Mouse (Mus musculus) intestine, embryonic 16.5 days (tissue): Measurements from ENCODE around the gene Scgb1c1. TPM values are rescaled to one million over a fixed set of nuclear protein-coding genes. Genes with fewer than 3 reads are reported as not detected.

Experiments
- ATAC-seq: fragments of 200-750 bp; cut with Nextera tagmentation; 2 replicates; pipeline ENCODE4 v1.8.0; 2017; ENCODE audit warnings: moderate TSS enrichment, moderate library complexity
- H3K27ac ChIP-seq: fragments of 300-500 bp; sonication (generic); 2 replicates; pipeline ENCODE4 v1.5.1; 2014; ENCODE audit warnings: mild to moderate bottlenecking, low read length
- H3K27me3 ChIP-seq: fragments of 300-500 bp; sonication (generic); replicated peaks from 2 replicates; pipeline ENCODE4 v1.6.1; 2014; ENCODE audit warnings: low read length, control low read depth, mixed read lengths; ENCODE audit not compliant: control insufficient read depth, insufficient read depth
- H3K36me3 ChIP-seq: fragments of 300-500 bp; sonication (generic); 2 replicates; pipeline ENCODE4 v1.6.1; 2014; ENCODE audit warnings: low read length, control low read depth; ENCODE audit not compliant: control insufficient read depth, insufficient read depth
- H3K4me1 ChIP-seq: fragments of 300-500 bp; sonication (generic); 2 replicates; pipeline ENCODE4 v1.6.1; 2014; ENCODE audit warnings: low read length, control low read depth, mixed read lengths; ENCODE audit not compliant: control insufficient read depth, insufficient read depth
- H3K4me2 ChIP-seq: fragments of 300-500 bp; sonication (generic); 2 replicates; pipeline ENCODE4 v1.6.1; 2014; ENCODE audit warnings: low read depth, low read length, control low read depth
- H3K4me3 ChIP-seq: fragments of 300-500 bp; sonication (generic); 2 replicates; pipeline ENCODE4 v1.5.1; 2014; ENCODE audit warnings: mild to moderate bottlenecking, low read length
- H3K9ac ChIP-seq: fragments of 300-500 bp; sonication (generic); 2 replicates; pipeline ENCODE4 v1.6.1; 2014; ENCODE audit warnings: low read depth, low read length
- H3K9me3 ChIP-seq: fragments of 300-500 bp; sonication (generic); 2 replicates; pipeline ENCODE4 v1.6.1; 2016; ENCODE audit warnings: low read length, control low read depth; ENCODE audit not compliant: control insufficient read depth
- WGBS: fragments of 180-500 bp; shearing (Covaris S2); extraction: QIAGEN DNeasy Blood & Tissue Kit; methylation state at CpG from one replicate; pipeline ENCODE4 v1.1.7; 2014; 5-methylcytosine and 5-hydroxymethylcytosine counted together
- polyA plus RNA-seq: library from polyadenylated mRNA; unstranded; fragments of >200 nt; fragmentation: Nextera tagmentation; extraction: Ambion mirVana; gene quantifications from 2 replicates; pipeline ENCODE4 v1.2.1, GENCODE M21; 2015

Scgb1c1 gene
- polyA plus RNA-seq, 1 experiment from 2014 or later: not detected

- Histone ChIP-seq H3K4me1 (no peaks in the 10 kb centered on the region), H3K4me2 (no peak overlapping the region), H3K27me3 (no peaks in the 10 kb centered on the region), H3K9ac (no peak overlapping the region), H3K36me3 (peaks cover 4% of the 10 kb centered on the region; the same call in 1 of the 2 replicates), H3K27ac (no peak overlapping the region), H3K4me3 (no peak overlapping the region), H3K9me3 (no peaks in the 10 kb centered on the region)
- ATAC-seq: no peak
- 91% methylated on average over 7 of the region's 7 CpGs for WGBS
These were observed 48.7 kb downstream of the Scgb1c1 start for GRCm38 (mm10) chr7:140894031-140894430.

- Histone ChIP-seq H3K27ac (no peak overlapping the region), H3K4me2 (no peak overlapping the region), H3K4me1 (no peaks in the 10 kb centered on the region), H3K9ac (no peak overlapping the region), H3K4me3 (no peak overlapping the region), H3K36me3 (peaks cover 7% of the 10 kb centered on the region), H3K9me3 (no peaks in the 10 kb centered on the region), H3K27me3 (no peaks in the 10 kb centered on the region)
- 94% methylated on average over 3 of the region's 3 CpGs for WGBS
- no peak for ATAC-seq
These were observed 49.3 kb downstream of the Scgb1c1 start for GRCm38 (mm10) chr7:140894611-140895010.

Other genes with a start within 250 kb of the Scgb1c1 start
- gene Olfr46, start 244.3 kb upstream of the Scgb1c1 start, polyA plus RNA-seq: not detected in 2 replicates
- gene Olfr61, start 216.6 kb upstream of the Scgb1c1 start, polyA plus RNA-seq: not detected in 2 replicates
- gene Olfr53, start 199.1 kb upstream of the Scgb1c1 start, polyA plus RNA-seq: not detected in 2 replicates
- gene Olfr539, start 185.6 kb upstream of the Scgb1c1 start, polyA plus RNA-seq: not detected in 2 replicates
- gene Olfr45, start 163.6 kb upstream of the Scgb1c1 start, polyA plus RNA-seq: not detected in 2 replicates
- not detected in 2 replicates for gene Olfr541, start 148.3 kb upstream of the Scgb1c1 start, polyA plus RNA-seq
- not detected in 2 replicates for gene Cyp2e1, start 81.8 kb upstream of the Scgb1c1 start, polyA plus RNA-seq
- 0.18 and 0.38 TPM in 2 replicates for gene Syce1, start 57.7 kb upstream of the Scgb1c1 start, polyA plus RNA-seq
- gene Zfp941, start 23.4 kb upstream of the Scgb1c1 start, polyA plus RNA-seq: 0.95 and 1.1 TPM in 2 replicates
- 6.1 and 7.5 TPM in 2 replicates for gene Urah, start 10.5 kb upstream of the Scgb1c1 start, polyA plus RNA-seq
- not detected in 2 replicates for gene Odf3, start 2.3 kb downstream of the Scgb1c1 start, polyA plus RNA-seq
- not detected in 2 replicates for gene Gm45785, start 10.8 kb downstream of the Scgb1c1 start, polyA plus RNA-seq
- gene Ric8a, start 11.4 kb downstream of the Scgb1c1 start, polyA plus RNA-seq: 68.3 and 70.1 TPM in 2 replicates
- 33.1 and 35.1 TPM in 2 replicates for gene Bet1l, start 12.0 kb downstream of the Scgb1c1 start, polyA plus RNA-seq
- 182 and 197 TPM in 2 replicates for gene Psmd13, start 36.4 kb downstream of the Scgb1c1 start, polyA plus RNA-seq
- 38.6 and 39.2 TPM in 2 replicates for gene Sirt3, start 36.8 kb downstream of the Scgb1c1 start, polyA plus RNA-seq
- gene Cox8b, start 54.9 kb downstream of the Scgb1c1 start, polyA plus RNA-seq: 0.45 and 0.62 TPM in 2 replicates
- gene Nlrp6, start 75.4 kb downstream of the Scgb1c1 start, polyA plus RNA-seq: 71.1 and 80.5 TPM in 2 replicates
- gene Pgghg, start 95.8 kb downstream of the Scgb1c1 start, polyA plus RNA-seq: 23.4 and 23.6 TPM in 2 replicates
- 2.0 and 2.4 TPM in 2 replicates for gene Ifitm5, start 104.7 kb downstream of the Scgb1c1 start, polyA plus RNA-seq
- 1.0 TPM in 1 of 2 replicates, not detected in the other for gene Gm45717, start 110.4 kb downstream of the Scgb1c1 start, polyA plus RNA-seq
- 1,203 and 1,252 TPM in 2 replicates for gene Ifitm2, start 110.4 kb downstream of the Scgb1c1 start, polyA plus RNA-seq
- 117 and 123 TPM in 2 replicates for gene Ifitm1, start 121.7 kb downstream of the Scgb1c1 start, polyA plus RNA-seq
- 255 and 269 TPM in 2 replicates for gene Ifitm3, start 165.2 kb downstream of the Scgb1c1 start, polyA plus RNA-seq
- 1.9 and 2.0 TPM in 2 replicates for gene Ifitm6, start 172.4 kb downstream of the Scgb1c1 start, polyA plus RNA-seq
- gene Gm17387, start 183.6 kb downstream of the Scgb1c1 start, polyA plus RNA-seq: not detected in 2 replicates
- gene B4galnt4, start 215.6 kb downstream of the Scgb1c1 start, polyA plus RNA-seq: 7.2 and 7.3 TPM in 2 replicates
- gene Pkp3, start 232.7 kb downstream of the Scgb1c1 start, polyA plus RNA-seq: 31.3 and 32.4 TPM in 2 replicates